Mouse (Mus musculus) heart, postnatal 4 days (tissue): Measurements from ENCODE around the gene Eif4g3. TPM values are rescaled to one million over a fixed set of nuclear protein-coding genes. Genes with fewer than 3 reads are reported as not detected.

Source experiments
- DNase-seq: peaks from one replicate; pipeline ENCODE4 v3.0.0; 2021
- total RNA-seq, 2 experiments: library from RNA; stranded (reverse); gene quantifications; 2 replicates each; pipeline ENCODE4 v1.2.3; 2021

Gene Eif4g3
- total RNA-seq, 2 experiments from 2014 or later = 57.8 to 59.2 TPM

GRCm38 (mm10) chr4:137990433-137990832 is 2.4 kb upstream of the Eif4g3 start:
- DNase-seq = no peak

DNA sequence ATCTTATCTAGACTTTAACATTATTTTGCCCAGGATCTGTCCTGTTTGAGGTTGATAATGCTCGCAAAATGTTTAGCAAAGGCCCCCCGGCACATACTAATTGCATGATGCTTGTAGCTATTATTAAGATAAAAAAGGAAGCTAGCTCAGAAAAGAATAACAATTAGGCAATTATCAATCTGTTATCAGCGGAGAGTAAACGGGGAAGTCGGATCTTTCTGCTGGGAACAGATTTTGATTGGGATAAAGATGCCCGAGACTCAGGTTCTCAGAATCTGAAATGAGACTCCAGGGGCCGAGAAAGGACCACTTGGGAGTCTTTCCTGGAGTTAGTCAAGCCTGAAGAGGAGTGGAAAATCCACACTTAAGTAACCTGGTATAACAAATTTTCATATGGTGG is 1.6 kb upstream of the Eif4g3 start:
- no peak for DNase-seq

GRCm38 (mm10) chr4:137993291-137993758 is 503 bp downstream of the Eif4g3 start:
- peak; percentile 100 for DNase-seq

DNA sequence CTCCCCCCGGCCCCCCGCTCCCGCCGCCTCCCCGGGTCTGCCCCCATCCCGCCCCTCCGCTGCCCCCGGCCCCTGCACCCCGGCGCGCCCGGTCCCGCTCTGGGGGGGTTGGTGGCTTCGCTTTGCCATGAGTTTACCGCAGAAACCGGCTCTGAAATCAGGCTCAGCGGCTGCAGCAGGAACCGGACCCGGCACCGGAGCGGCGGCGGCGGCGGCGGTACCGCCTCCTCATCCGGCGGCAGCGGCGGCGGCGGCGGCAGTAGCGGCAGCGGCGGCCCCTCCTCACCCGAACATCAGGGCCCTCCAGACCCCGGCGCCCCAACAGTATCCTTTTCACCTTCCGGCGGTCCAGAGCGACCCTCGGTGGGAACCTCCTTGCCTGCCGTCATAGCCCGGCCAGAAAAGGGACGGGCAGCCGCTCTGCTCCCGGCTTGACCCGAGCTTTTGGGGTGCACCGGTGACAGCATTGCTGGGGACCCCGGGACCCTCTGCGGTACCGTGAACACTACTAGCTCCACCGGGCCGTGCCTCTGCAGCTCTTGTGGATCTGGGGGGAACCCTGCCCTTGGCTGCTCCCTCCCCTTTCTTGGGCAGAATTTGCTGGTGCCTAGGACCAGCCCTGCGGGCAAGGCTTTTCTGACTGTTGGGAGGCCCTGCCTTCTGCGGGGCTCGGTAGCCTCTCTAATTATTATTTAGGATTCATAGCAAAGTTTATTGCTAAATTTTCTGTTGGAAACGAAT is 1.2 kb downstream of the Eif4g3 start:
- peak; percentile 52 for DNase-seq

DNA sequence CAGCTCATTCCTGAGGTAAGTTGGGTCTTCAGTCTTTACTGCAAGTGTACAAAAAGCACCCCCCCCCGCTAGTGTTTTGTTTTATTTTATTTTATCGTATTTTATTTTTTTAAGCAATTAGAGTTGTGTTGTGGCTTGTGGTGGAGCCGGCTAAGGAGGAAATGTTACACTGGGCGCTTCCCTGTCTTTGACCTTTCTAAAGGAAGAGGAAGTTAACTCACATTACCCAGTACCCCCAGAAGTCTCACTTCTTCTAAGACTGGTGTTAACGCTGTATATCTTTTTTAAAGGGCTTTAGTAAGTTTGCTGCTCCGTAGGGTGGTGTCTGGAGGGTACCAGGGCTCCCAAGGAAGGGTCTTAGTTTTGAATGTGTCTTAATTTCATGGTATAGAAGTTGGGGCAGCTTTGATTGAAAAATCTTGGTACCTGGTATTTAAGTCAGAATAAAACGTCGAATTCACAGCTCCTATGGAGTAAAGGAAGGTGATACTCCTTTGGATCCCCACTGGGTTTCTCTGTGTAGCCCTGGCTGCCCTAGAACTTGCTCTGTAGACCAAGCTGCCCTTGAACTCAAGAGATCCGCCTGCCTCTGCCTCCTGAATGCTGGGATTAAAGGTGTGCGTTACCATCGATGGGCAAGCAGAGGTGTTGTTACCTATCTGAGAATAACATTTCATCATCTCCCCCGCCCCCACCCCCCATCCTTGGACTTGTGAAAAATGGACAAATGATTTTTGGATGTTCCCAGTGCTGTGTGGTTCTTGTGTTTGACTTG is 1.9 kb downstream of the Eif4g3 start:
- no peak for DNase-seq

GRCm38 (mm10) chr4:137995399-137995798 is 2.6 kb downstream of the Eif4g3 start:
- DNase-seq = no peak

DNA sequence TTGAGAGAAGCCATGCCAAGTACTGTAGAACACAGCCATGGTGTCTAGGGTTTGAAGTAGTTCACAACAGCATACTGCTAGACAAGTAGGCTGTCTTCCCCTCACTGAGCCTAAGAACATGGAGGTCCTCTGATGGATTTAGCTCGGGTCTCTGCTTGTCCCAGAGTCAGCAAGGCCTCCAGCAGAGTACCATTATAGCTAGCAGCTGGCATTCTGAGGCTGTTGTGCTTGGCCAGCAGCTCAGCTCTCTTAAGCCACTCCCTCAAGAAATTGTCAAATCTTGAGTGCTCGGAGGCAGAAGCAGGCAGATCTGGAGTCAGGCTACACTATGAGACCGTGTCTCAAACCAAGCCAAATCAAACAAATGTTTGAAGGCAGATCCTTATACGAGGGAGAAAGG is 5.4 kb downstream of the Eif4g3 start:
- no peak for DNase-seq

DNA sequence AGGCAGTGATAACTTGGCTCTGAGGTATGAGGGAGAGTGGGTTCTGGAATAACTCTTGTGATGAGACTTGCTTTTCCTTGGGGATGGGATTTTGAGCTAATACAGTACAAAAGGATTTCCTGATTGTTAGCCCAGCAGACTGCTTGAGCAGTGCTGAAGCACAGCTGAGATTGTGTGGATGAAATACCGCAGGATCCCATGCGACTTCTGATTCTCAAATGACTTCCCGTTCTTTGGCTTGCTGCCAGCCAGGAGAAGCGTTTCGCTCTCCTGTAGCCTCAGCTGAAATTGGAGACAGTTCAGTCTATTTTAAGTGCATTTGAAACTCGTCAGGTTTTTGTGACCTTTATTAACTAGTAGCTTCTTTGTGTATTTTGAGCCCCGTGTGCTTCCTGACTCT is 7.9 kb downstream of the Eif4g3 start:
- peak; percentile 67 for DNase-seq

DNA sequence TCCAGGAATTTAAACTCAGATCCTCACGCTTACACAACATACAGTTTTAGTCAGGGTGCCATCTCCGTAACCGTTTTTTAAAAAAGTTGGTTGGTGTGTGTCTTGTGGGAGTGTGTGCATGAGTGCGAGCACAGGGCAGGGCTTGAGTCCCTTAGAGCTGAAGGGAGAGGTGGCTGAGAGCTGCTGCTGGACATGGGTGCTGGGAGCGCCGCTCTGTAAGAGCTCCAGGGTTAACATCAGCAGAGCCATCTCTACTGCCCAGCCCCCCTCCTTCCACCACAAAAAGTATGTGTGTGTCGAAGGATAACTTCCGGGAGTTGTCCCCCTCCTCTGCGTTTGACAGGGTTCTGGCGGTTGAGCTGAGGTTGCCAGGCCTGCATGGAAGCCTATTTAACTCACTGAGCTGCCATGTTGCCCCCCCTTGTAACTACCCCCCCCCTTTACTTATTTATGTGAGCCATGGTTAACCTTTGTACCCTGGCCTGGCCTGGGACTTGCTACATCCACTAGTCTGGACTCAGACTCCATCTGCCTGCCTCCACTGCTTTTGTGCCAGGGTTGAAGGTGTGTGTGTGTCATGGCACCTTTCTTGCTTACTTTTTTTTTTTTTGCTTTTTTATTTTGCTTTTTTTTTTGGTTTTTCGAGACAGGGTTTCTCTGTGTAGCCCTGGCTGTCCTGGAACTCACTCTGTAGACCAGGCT is 11.2 kb downstream of the Eif4g3 start:
- no peak for DNase-seq

DNA sequence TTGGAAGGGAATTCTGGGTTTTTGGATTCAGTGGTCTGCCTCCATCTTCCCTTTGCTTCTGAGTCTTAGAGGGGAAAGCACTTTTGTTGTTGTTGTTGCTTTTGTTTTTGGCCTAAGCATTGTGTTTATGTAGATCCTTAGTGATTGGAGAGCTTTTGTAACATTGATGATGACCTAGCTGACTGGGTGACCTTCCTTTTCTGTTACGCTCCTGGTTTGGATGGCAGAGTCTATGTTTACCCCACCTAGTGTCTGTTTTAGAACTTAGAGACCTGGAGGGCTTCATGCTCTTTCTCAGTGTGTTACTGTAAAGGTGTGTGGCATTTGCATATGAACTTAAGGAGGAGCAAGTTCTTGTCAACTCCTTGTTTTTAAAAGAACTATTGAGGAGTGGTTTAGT is 13.0 kb downstream of the Eif4g3 start:
- no peak for DNase-seq

DNA sequence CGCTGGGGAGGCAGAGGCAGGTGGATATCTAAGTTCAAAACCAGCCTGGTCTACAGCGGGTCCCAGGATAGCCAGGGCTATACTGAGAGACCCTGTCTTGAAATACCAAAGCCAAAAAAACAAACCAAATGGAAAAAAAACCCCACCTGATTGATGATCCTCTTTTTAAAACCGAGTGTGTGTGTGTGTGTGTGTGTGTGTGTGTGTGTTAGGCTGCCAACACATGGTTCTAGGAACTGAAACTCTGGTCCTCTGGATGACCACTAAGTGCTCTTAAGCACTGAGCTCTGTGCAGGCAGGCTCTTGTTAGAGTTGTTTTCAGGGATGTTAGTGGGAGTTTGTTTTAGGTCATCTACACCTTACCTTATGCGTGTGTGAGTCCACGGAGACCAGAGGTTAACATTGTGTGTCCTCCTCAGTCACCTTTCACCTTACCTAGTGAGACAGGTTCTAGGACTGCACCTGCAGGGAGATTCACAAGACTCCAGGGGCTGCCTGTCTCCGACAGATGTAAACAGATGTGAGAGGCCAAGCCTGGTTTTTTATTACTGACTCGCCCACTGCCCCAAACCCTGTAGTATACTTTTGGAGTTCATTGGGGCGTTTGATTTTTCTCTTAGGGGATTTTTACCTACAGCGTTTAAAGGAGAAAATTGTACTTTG is 14.3 kb downstream of the Eif4g3 start:
- DNase-seq = no peak

GRCm38 (mm10) chr4:138008646-138009045 is 15.8 kb downstream of the Eif4g3 start:
- DNase-seq = no peak

- DNase-seq = no peak
Observed at GRCm38 (mm10) chr4:138009786-138010502, 17.1 kb downstream of the Eif4g3 start.

GRCm38 (mm10) chr4:138013723-138014479 is 21.1 kb downstream of the Eif4g3 start:
- DNase-seq = no peak

GRCm38 (mm10) chr4:138015966-138016365 is 23.1 kb downstream of the Eif4g3 start:
- no peak for DNase-seq

- no peak for DNase-seq
Observed at GRCm38 (mm10) chr4:138017085-138017637, 24.3 kb downstream of the Eif4g3 start.

DNA sequence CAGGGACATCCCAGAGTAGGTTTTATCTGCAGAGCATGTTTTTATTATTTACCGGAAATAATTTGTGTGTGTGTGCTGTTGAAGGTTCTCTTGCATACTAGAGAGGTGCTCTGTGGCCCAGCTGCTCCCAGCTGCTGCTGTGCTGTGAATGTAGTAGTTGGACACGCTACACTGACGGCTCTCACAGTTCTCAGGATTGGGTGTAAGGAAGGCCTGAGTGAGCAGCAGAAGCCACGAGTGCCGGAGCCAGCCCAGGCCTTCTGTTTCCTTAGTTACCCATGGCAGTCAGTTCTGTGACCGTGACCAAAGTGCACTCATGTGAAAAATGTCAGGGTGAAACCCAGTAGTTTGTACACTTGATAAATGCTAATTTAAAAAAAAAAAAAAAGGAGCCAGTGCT is 25.2 kb downstream of the Eif4g3 start:
- DNase-seq = peak; percentile 48

GRCm38 (mm10) chr4:138020231-138020630 is 27.4 kb downstream of the Eif4g3 start:
- no peak for DNase-seq

DNA sequence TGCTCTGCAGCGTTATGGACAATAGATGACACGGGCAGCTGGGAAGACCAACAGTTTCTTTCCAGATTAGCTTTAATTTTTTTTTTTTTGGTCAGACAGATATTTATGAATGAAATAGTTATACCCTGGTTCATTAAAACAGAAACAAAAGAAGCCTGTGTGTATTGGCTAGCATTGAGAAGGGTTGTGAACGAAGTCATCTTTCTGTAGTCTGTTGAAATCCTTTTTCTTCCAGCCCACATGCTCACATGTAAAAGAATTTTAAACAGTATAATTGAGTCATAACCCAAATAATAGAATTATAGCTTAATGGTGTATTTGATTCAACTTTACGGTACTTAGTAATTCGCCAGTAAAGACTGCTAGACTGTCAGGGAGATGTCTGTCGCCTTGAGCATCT is 28.8 kb downstream of the Eif4g3 start:
- DNase-seq = no peak

GRCm38 (mm10) chr4:138022761-138023160 is 29.9 kb downstream of the Eif4g3 start:
- DNase-seq = no peak
